Mouse (Mus musculus): Measurements from ENCODE around the gene Spin1. TPM values are rescaled to one million over a fixed set of nuclear protein-coding genes. Genes with fewer than 3 reads are reported as not detected.

Gene Spin1
- polyA plus RNA-seq (2015; fragmentation: Nextera tagmentation; extraction: Ambion mirVana) = 46.9 and 49.9 TPM in 2 replicates

GRCm38 (mm10) chr13:51100233-51101015, at the start of gene Spin1:
TSS of gene Spin1 (plus strand) at chr13:51100880.
- Histone ChIP-seq H3K9me3 (0 out of 2 replicates have a peak, but pooled peaks cover 2% of the 10 kb centered on the region), H3K4me2 (peak within 1 kb of the TSS; percentile 99), H3K9ac (peak within 1 kb of the TSS; percentile 97), H3K36me3 (peaks cover 15% of the 10 kb centered on the region), H3K27ac (replicated peaks) (peak within 1 kb of the TSS; percentile 92), H3K27me3 (replicated peaks) (no peaks in the 10 kb centered on the region), H3K4me1 (peaks cover 35% of the 10 kb centered on the region), H3K4me3 (peak within 1 kb of the TSS; percentile 90)
- peak; percentile 78 for ATAC-seq (ENCODE audit: extremely low read depth, insufficient number of reproducible peaks, low FRiP score, low TSS enrichment)
- under 1% methylated on average over 69 of the region's 85 CpGs for WGBS

GRCm38 (mm10) chr13:51051016-51051415, 49.7 kb upstream of the Spin1 start:
- Histone ChIP-seq H3K36me3 (no peaks in the 10 kb centered on the region), H3K4me2 (no peak overlapping the region), H3K4me3 (no peak overlapping the region), H3K4me1 (peaks cover 4% of the 10 kb centered on the region; the same call in 1 of the 2 replicates), H3K9ac (no peak overlapping the region), H3K27me3 (replicated peaks) (no peaks in the 10 kb centered on the region), H3K27ac (replicated peaks) (no peak overlapping the region), H3K9me3 (no peaks in the 10 kb centered on the region)
- WGBS = 71% methylated on average over 4 of the region's 4 CpGs
- ATAC-seq (ENCODE audit: extremely low read depth, insufficient number of reproducible peaks, low FRiP score, low TSS enrichment) = no peak

- no peak overlapping the region for H3K9ac ChIP-seq
- no peak overlapping the region for H3K27ac ChIP-seq (replicated peaks)
- no peak for ATAC-seq (ENCODE audit: extremely low read depth, insufficient number of reproducible peaks, low FRiP score, low TSS enrichment)
- no peak overlapping the region for H3K4me2 ChIP-seq
- no peaks in the 10 kb centered on the region for H3K36me3 ChIP-seq
- no peaks in the 10 kb centered on the region for H3K27me3 ChIP-seq (replicated peaks)
- 61% methylated on average over 3 of the region's 3 CpGs for WGBS
- peaks cover 4% of the 10 kb centered on the region; the same call in 1 of the 2 replicates for H3K4me1 ChIP-seq
- H3K4me3 ChIP-seq = no peak overlapping the region
- H3K9me3 ChIP-seq = no peaks in the 10 kb centered on the region
These were observed 48.3 kb upstream of the Spin1 start for GRCm38 (mm10) chr13:51052408-51052807.

- H3K4me3 ChIP-seq = no peak overlapping the region
- WGBS = 41% methylated on average over 6 of the region's 6 CpGs
- no peak for ATAC-seq (ENCODE audit: extremely low read depth, insufficient number of reproducible peaks, low FRiP score, low TSS enrichment)
- H3K27ac ChIP-seq (replicated peaks) = no peak overlapping the region
- no peaks in the 10 kb centered on the region for H3K36me3 ChIP-seq
- no peaks in the 10 kb centered on the region for H3K4me1 ChIP-seq
- H3K27me3 ChIP-seq (replicated peaks) = no peaks in the 10 kb centered on the region
- no peaks in the 10 kb centered on the region for H3K9me3 ChIP-seq
- no peak overlapping the region for H3K4me2 ChIP-seq
- no peak overlapping the region for H3K9ac ChIP-seq
These were observed 37.7 kb upstream of the Spin1 start for GRCm38 (mm10) chr13:51063024-51063423.

GRCm38 (mm10) chr13:51063721-51064120, 37.0 kb upstream of the Spin1 start:
- ATAC-seq (ENCODE audit: extremely low read depth, insufficient number of reproducible peaks, low FRiP score, low TSS enrichment) = no peak
- H3K4me2 ChIP-seq = no peak overlapping the region
- no peaks in the 10 kb centered on the region for H3K9me3 ChIP-seq
- no peak overlapping the region for H3K4me3 ChIP-seq
- H3K4me1 ChIP-seq = no peaks in the 10 kb centered on the region
- no peak overlapping the region for H3K9ac ChIP-seq
- WGBS = 76% methylated on average over 1 of the region's 1 CpGs
- no peaks in the 10 kb centered on the region for H3K36me3 ChIP-seq
- no peak overlapping the region for H3K27ac ChIP-seq (replicated peaks)
- no peaks in the 10 kb centered on the region for H3K27me3 ChIP-seq (replicated peaks)

- ATAC-seq (ENCODE audit: extremely low read depth, insufficient number of reproducible peaks, low FRiP score, low TSS enrichment) = no peak
- H3K4me2 ChIP-seq = no peak overlapping the region
- H3K9ac ChIP-seq = no peak overlapping the region
- no peak overlapping the region for H3K4me3 ChIP-seq
- no peaks in the 10 kb centered on the region for H3K9me3 ChIP-seq
- H3K27ac ChIP-seq (replicated peaks) = no peak overlapping the region
- H3K27me3 ChIP-seq (replicated peaks) = no peaks in the 10 kb centered on the region
- no peaks in the 10 kb centered on the region for H3K36me3 ChIP-seq
- no peaks in the 10 kb centered on the region for H3K4me1 ChIP-seq
- 74% methylated on average over 3 of the region's 3 CpGs for WGBS
These were observed 36.3 kb upstream of the Spin1 start for GRCm38 (mm10) chr13:51064429-51064828.

GRCm38 (mm10) chr13:51071063-51071680, 29.5 kb upstream of the Spin1 start:
- Histone ChIP-seq H3K9me3 (no peaks in the 10 kb centered on the region), H3K27ac (replicated peaks) (no peak overlapping the region), H3K36me3 (no peaks in the 10 kb centered on the region), H3K9ac (no peak overlapping the region), H3K4me3 (no peak overlapping the region), H3K27me3 (replicated peaks) (no peaks in the 10 kb centered on the region), H3K4me2 (no peak overlapping the region), H3K4me1 (peaks cover 12% of the 10 kb centered on the region)
- 66% methylated on average over 11 of the region's 11 CpGs for WGBS
- ATAC-seq (ENCODE audit: extremely low read depth, insufficient number of reproducible peaks, low FRiP score, low TSS enrichment) = no peak

GRCm38 (mm10) chr13:51071763-51072276, 28.9 kb upstream of the Spin1 start:
- WGBS = 67% methylated on average over 8 of the region's 8 CpGs
- H3K36me3 ChIP-seq = no peaks in the 10 kb centered on the region
- H3K4me2 ChIP-seq = no peak overlapping the region
- H3K4me3 ChIP-seq = no peak overlapping the region
- H3K27ac ChIP-seq (replicated peaks) = no peak overlapping the region
- H3K9ac ChIP-seq = no peak overlapping the region
- no peaks in the 10 kb centered on the region for H3K27me3 ChIP-seq (replicated peaks)
- no peak for ATAC-seq (ENCODE audit: extremely low read depth, insufficient number of reproducible peaks, low FRiP score, low TSS enrichment)
- no peaks in the 10 kb centered on the region for H3K9me3 ChIP-seq
- H3K4me1 ChIP-seq = peaks cover 12% of the 10 kb centered on the region

- Histone ChIP-seq H3K36me3 (no peaks in the 10 kb centered on the region), H3K4me2 (no peak overlapping the region), H3K27me3 (replicated peaks) (no peaks in the 10 kb centered on the region), H3K27ac (replicated peaks) (no peak overlapping the region), H3K4me3 (no peak overlapping the region), H3K9me3 (no peaks in the 10 kb centered on the region), H3K4me1 (peaks cover 12% of the 10 kb centered on the region), H3K9ac (no peak overlapping the region)
- no peak for ATAC-seq (ENCODE audit: extremely low read depth, insufficient number of reproducible peaks, low FRiP score, low TSS enrichment)
- WGBS = 86% methylated on average over 16 of the region's 16 CpGs
These were observed 27.5 kb upstream of the Spin1 start for GRCm38 (mm10) chr13:51072917-51073843.

GRCm38 (mm10) chr13:51074081-51074680, 26.5 kb upstream of the Spin1 start:
- peaks cover 12% of the 10 kb centered on the region for H3K4me1 ChIP-seq
- no peak overlapping the region for H3K9ac ChIP-seq
- no peaks in the 10 kb centered on the region for H3K9me3 ChIP-seq
- H3K4me3 ChIP-seq = no peak overlapping the region
- H3K27ac ChIP-seq (replicated peaks) = no peak overlapping the region
- 41% methylated on average over 6 of the region's 6 CpGs for WGBS
- ATAC-seq (ENCODE audit: extremely low read depth, insufficient number of reproducible peaks, low FRiP score, low TSS enrichment) = no peak
- no peaks in the 10 kb centered on the region for H3K27me3 ChIP-seq (replicated peaks)
- H3K36me3 ChIP-seq = no peaks in the 10 kb centered on the region
- no peak overlapping the region for H3K4me2 ChIP-seq

All from heart, embryonic 13.5 days (tissue).